Mouse (Mus musculus) adrenal gland, postnatal 25 days (tissue): ENCODE results near the gene Tdpoz3. TPM values are rescaled to one million over a fixed set of nuclear protein-coding genes. Genes with fewer than 3 reads are reported as not detected.
"Not testable (repeated sequence)": the region's sequence is repeated elsewhere in the genome, so short reads cannot be mapped to it uniquely, and the experiment has no call there.

ENCODE experiments used
- DNase-seq: peaks from one replicate; pipeline ENCODE4 v3.0.0; 2021; ENCODE audit warnings: mixed read lengths
- long read RNA-seq: library from polyadenylated mRNA; stranded (forward); transcript quantifications from one replicate; pipeline ENCODE4 v2.0.0, GENCODE M21; 2021
- total RNA-seq: library from RNA; stranded (reverse); gene quantifications from 2 replicates; pipeline ENCODE4 v1.2.3, GENCODE M21; 2021

The Tdpoz3 gene
- not detected in 2 replicates for total RNA-seq
- long read RNA-seq, result 0 reads

GRCm38 (mm10) chr3:93825720-93826119 lies at the start of gene Tdpoz3:
Gene Tdpoz3, plus strand, starts transcription at chr3:93826020.
- not testable (repeated sequence) for DNase-seq

- DNase-seq, result not testable (repeated sequence)
These were observed 29.7 kb upstream of the Tdpoz3 start, which contains the start of gene Tdpoz4 for GRCm38 (mm10) chr3:93796098-93796497. Gene Tdpoz4, plus strand, starts transcription at chr3:93796398.

- DNase-seq, result not testable (repeated sequence)
These were observed 12.5 kb upstream of the Tdpoz3 start for GRCm38 (mm10) chr3:93813341-93813740.

GRCm38 (mm10) chr3:93858957-93859356 lies 33.1 kb downstream of the Tdpoz3 start:
- DNase-seq, result not testable (repeated sequence)

GRCm38 (mm10) chr3:93870635-93871034 lies 44.8 kb downstream of the Tdpoz3 start:
- DNase-seq, result not testable (repeated sequence)

Other genes with a start within 250 kb of the Tdpoz3 start
- 0.82 TPM in 1 of 2 replicates, not detected in the other for gene Tdpoz2, start 173.3 kb upstream of the Tdpoz3 start, total RNA-seq
- gene Tdpoz1, start 149.7 kb upstream of the Tdpoz3 start, total RNA-seq, result not detected in 2 replicates
- not detected in 2 replicates for gene Gm37596, start 132.9 kb upstream of the Tdpoz3 start, total RNA-seq
- not detected in 2 replicates for gene Gm5773, start 53.0 kb upstream of the Tdpoz3 start, total RNA-seq
- not detected in 2 replicates for gene Tdpoz4, start 29.6 kb upstream of the Tdpoz3 start, total RNA-seq
- not detected in 2 replicates for gene Gm9117, start 117.5 kb downstream of the Tdpoz3 start, total RNA-seq
- gene Tdpoz5, start 135.3 kb downstream of the Tdpoz3 start, total RNA-seq, result not detected in 2 replicates
- not detected in 2 replicates for gene Gm9125, start 228.9 kb downstream of the Tdpoz3 start, total RNA-seq
- not detected in 2 replicates for gene Gm10697, start 246.6 kb downstream of the Tdpoz3 start, total RNA-seq